Mouse (Mus musculus): ENCODE results near the gene Fbxl7. TPM values are rescaled to one million over a fixed set of nuclear protein-coding genes. Genes with fewer than 3 reads are reported as not detected.

The Fbxl7 gene
- polyA plus RNA-seq, 2 experiments, result 17.5 to 19.9 TPM

DNA sequence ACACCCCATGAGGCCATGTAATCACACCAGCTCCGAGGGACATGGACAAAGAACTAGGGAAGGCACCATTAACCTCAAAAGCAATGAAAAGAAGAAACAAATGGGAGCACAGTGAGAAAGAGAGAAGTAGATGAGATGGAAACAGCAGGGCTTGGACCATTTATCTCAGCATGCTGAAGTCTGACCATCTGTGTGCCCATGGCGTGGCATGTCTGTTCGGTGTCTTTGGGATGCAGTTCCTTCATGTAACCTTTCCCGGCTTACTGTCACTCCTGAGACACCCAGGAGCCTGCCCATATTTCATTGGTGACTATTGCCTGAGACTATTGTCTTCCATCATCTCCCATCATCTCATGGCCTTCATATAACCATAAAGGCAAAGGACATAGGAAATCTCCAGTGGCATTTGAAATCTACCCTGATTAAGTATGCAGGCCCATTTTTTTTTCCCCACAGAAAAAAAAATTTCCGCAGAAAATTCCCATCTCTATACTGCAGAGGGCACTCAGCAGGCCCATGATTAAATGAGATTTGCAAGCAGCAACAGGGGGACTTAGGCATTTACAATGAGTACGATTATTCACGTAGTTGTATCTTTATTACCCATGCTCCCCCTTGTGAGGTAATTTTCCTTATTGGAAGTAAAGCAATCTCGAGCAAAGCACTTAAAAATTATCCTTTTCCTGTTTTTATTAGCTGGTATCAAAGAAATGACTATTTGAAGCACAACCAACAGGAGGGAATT lies 15.0 kb downstream of the Fbxl7 start:
- H3K9ac ChIP-seq (ENCODE audit: low read depth, low read length, severe bottlenecking), result no peak overlapping the region
- no peak overlapping the region for H3K4me2 ChIP-seq (replicated peaks; ENCODE audit: low read depth, low read length, severe bottlenecking)
- DNase-seq (ENCODE audit: low spot score) (no peak), ATAC-seq (ENCODE audit: low FRiP score, low read depth) (no peak)
- no peaks in the 10 kb centered on the region for H3K9me3 ChIP-seq (ENCODE audit: control insufficient read depth, low read length)
- WGBS, result 59% methylated on average over 8 of the region's 8 CpGs
- no peak overlapping the region for H3K4me3 ChIP-seq (replicated peaks; ENCODE audit: low read length)
- H3K36me3 ChIP-seq (ENCODE audit: control insufficient read depth, insufficient read depth, low read length), result no peaks in the 10 kb centered on the region
- no peaks in the 10 kb centered on the region for H3K27me3 ChIP-seq (ENCODE audit: control insufficient read depth, insufficient read depth, low read length)
- no peak overlapping the region for H3K27ac ChIP-seq (replicated peaks; ENCODE audit: low read depth, low read length)
- H3K4me1 ChIP-seq (ENCODE audit: control insufficient read depth, insufficient read depth, low read length), result peaks cover 15% of the 10 kb centered on the region; the same call in 1 of the 2 replicates
- TF ChIP-seq POLR2A (IDR thresholded peaks at IDR 0.05; ENCODE audit: borderline replicate concordance, extremely low read depth, insufficient read depth, insufficient read length), result no peak

DNA sequence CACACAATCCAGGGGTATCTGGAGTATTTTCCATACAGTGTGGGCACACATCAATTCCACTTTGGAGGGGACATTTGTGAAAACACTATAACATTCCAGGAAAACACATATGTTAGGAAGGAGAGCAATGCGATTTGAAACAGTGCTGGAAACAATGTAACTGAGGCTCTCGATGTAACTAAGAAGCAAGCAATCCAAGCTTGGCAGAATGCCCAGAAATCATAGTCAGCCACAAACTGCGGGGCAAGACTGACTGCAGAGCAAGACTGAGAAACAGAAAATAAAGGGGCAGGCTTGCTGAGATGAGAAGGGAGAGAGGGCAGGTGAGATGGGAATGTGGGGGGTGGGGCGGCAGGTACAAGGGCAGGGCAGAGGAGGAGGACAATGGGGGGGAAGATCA lies 19.7 kb downstream of the Fbxl7 start:
- peak; percentile 82 for ATAC-seq (ENCODE audit: low FRiP score, low read depth)
- Histone ChIP-seq H3K9ac (ENCODE audit: low read depth, low read length, severe bottlenecking) (no peak overlapping the region), H3K36me3 (ENCODE audit: control insufficient read depth, insufficient read depth, low read length) (no peaks in the 10 kb centered on the region), H3K9me3 (ENCODE audit: control insufficient read depth, low read length) (no peaks in the 10 kb centered on the region), H3K4me3 (replicated peaks; ENCODE audit: low read length) (no peak overlapping the region), H3K27ac (replicated peaks; ENCODE audit: low read depth, low read length) (no peak overlapping the region), H3K4me1 (ENCODE audit: control insufficient read depth, insufficient read depth, low read length) (peaks cover 14% of the 10 kb centered on the region; the same call in 1 of the 2 replicates), H3K27me3 (ENCODE audit: control insufficient read depth, insufficient read depth, low read length) (no peaks in the 10 kb centered on the region), H3K4me2 (replicated peaks; ENCODE audit: low read depth, low read length, severe bottlenecking) (no peak overlapping the region)
- DNase-seq (ENCODE audit: low spot score), result peak; percentile 96
- TF ChIP-seq POLR2A (IDR thresholded peaks at IDR 0.05; ENCODE audit: borderline replicate concordance, extremely low read depth, insufficient read depth, insufficient read length), result no peak
- 5% methylated on average over 4 of the region's 4 CpGs for WGBS

DNA sequence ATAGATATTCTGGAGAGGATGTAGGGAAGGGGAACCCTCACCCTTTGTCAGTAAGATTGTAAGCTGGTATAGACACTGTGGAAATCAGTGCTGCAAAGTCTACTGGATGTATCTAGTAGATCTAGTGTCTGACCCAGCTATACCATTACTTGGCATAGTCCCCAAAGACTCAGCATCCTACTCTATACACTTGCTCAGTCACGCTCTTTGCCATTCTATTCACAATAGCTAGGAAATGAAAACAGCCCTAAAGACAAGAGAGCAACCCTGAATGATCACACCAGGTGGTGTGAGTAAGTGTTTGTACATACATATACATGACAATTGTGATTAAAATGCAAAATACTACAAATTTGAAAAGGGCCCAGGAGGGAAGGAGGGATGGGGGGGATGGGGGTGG lies 23.1 kb downstream of the Fbxl7 start:
- Histone ChIP-seq H3K9me3 (ENCODE audit: control insufficient read depth, low read length) (no peaks in the 10 kb centered on the region), H3K36me3 (ENCODE audit: control insufficient read depth, insufficient read depth, low read length) (no peaks in the 10 kb centered on the region), H3K4me3 (replicated peaks; ENCODE audit: low read length) (no peak overlapping the region), H3K9ac (ENCODE audit: low read depth, low read length, severe bottlenecking) (no peak overlapping the region), H3K27ac (replicated peaks; ENCODE audit: low read depth, low read length) (no peak overlapping the region), H3K27me3 (ENCODE audit: control insufficient read depth, insufficient read depth, low read length) (no peaks in the 10 kb centered on the region), H3K4me1 (ENCODE audit: control insufficient read depth, insufficient read depth, low read length) (peaks cover 24% of the 10 kb centered on the region), H3K4me2 (replicated peaks; ENCODE audit: low read depth, low read length, severe bottlenecking) (no peak overlapping the region)
- 86% methylated on average over 1 of the region's 1 CpGs for WGBS
- DNase-seq (ENCODE audit: low spot score), result no peak
- no peak for ATAC-seq (ENCODE audit: low FRiP score, low read depth)
- TF ChIP-seq POLR2A (IDR thresholded peaks at IDR 0.05; ENCODE audit: borderline replicate concordance, extremely low read depth, insufficient read depth, insufficient read length), result no peak

DNA sequence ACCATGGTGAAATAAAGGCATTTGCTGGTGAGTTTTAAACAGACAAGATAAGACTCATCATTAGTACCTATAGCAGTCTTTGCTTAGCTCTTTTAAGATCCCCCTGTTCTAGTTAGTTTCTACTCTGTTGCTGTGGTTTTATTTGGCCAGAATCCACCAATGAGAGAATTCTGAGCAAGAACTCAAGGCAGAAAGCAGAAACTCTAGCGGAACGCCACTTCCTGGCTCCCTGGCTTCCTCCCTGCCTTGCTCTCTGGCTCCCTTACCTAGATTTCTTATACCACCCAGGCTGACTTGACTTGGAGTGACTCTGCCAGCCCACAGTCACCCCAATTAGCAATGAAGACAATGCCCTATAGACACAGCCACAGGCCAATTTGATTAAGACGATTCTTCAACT lies 26.2 kb downstream of the Fbxl7 start:
- Histone ChIP-seq H3K27me3 (ENCODE audit: control insufficient read depth, insufficient read depth, low read length) (no peaks in the 10 kb centered on the region), H3K4me2 (replicated peaks; ENCODE audit: low read depth, low read length, severe bottlenecking) (no peak overlapping the region), H3K4me3 (replicated peaks; ENCODE audit: low read length) (no peak overlapping the region), H3K9me3 (ENCODE audit: control insufficient read depth, low read length) (no peaks in the 10 kb centered on the region), H3K36me3 (ENCODE audit: control insufficient read depth, insufficient read depth, low read length) (no peaks in the 10 kb centered on the region), H3K27ac (replicated peaks; ENCODE audit: low read depth, low read length) (no peak overlapping the region), H3K4me1 (ENCODE audit: control insufficient read depth, insufficient read depth, low read length) (peaks cover 12% of the 10 kb centered on the region), H3K9ac (ENCODE audit: low read depth, low read length, severe bottlenecking) (no peak overlapping the region)
- TF ChIP-seq POLR2A (IDR thresholded peaks at IDR 0.05; ENCODE audit: borderline replicate concordance, extremely low read depth, insufficient read depth, insufficient read length), result no peak
- 71% methylated on average over 3 of the region's 3 CpGs for WGBS
- ATAC-seq (ENCODE audit: low FRiP score, low read depth) (no peak), DNase-seq (ENCODE audit: low spot score) (no peak)

DNA sequence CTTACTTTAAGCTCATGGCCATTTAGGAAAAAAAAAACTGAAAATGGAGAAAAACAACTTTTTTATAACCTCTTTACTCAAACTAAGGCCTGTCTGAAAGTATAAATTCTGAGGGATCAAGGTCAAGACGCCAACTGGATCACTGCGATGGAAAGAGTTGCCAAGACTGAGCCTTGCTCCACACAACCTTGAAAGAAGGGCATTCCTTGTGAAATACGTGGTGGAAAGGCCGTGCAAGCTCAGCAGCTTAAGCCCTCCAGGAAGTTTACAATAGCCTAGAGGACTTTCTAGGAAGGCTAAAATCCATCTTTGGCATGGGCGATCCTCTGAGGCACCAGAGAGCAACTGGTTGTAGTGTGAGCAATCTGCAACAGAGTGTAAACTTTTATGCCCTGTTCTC lies 27.9 kb downstream of the Fbxl7 start:
- Histone ChIP-seq H3K4me1 (ENCODE audit: control insufficient read depth, insufficient read depth, low read length) (peaks cover 12% of the 10 kb centered on the region), H3K9ac (ENCODE audit: low read depth, low read length, severe bottlenecking) (no peak overlapping the region), H3K27me3 (ENCODE audit: control insufficient read depth, insufficient read depth, low read length) (no peaks in the 10 kb centered on the region), H3K4me2 (replicated peaks; ENCODE audit: low read depth, low read length, severe bottlenecking) (no peak overlapping the region), H3K9me3 (ENCODE audit: control insufficient read depth, low read length) (no peaks in the 10 kb centered on the region), H3K36me3 (ENCODE audit: control insufficient read depth, insufficient read depth, low read length) (no peaks in the 10 kb centered on the region), H3K4me3 (replicated peaks; ENCODE audit: low read length) (no peak overlapping the region), H3K27ac (replicated peaks; ENCODE audit: low read depth, low read length) (no peak overlapping the region)
- ATAC-seq (ENCODE audit: low FRiP score, low read depth) (no peak), DNase-seq (ENCODE audit: low spot score) (no peak)
- no peak for TF ChIP-seq POLR2A (IDR thresholded peaks at IDR 0.05; ENCODE audit: borderline replicate concordance, extremely low read depth, insufficient read depth, insufficient read length)
- WGBS, result 64% methylated on average over 5 of the region's 5 CpGs
